Mouse (Mus musculus) E14TG2a.4 (cell line): ENCODE data around the gene Tirap.
"Not testable (repeated sequence)": the region's sequence is repeated elsewhere in the genome, so short reads cannot be mapped to it uniquely, and the experiment has no call there.

Source experiments
- H3K27me3 ChIP-seq: 2 replicates; pipeline ENCODE4 v1.6.1; 2014; ENCODE audit warnings: low read length, control low read depth; ENCODE audit not compliant: insufficient read depth
- H3K36me3 ChIP-seq: 2 replicates; pipeline ENCODE4 v1.6.1; 2014; ENCODE audit warnings: low read length, control low read depth; ENCODE audit not compliant: insufficient read depth
- H3K4me1 ChIP-seq: replicated peaks from 2 replicates; pipeline ENCODE4 v1.6.1; 2014; ENCODE audit warnings: low read depth, low read length, control low read depth
- H3K4me3 ChIP-seq: replicated peaks from 2 replicates; pipeline ENCODE4 v1.5.1; 2014; ENCODE audit warnings: mild to moderate bottlenecking, low read length
- H3K9me3 ChIP-seq: 2 replicates; pipeline ENCODE4 v1.6.1; 2014; ENCODE audit warnings: low read length, control low read depth
- CTCF ChIP-seq: conservative IDR thresholded peaks from 2 replicates; pipeline ENCODE4 v1.5.1; 2014; ENCODE audit warnings: low read length
- NANOG ChIP-seq: IDR thresholded peaks from 2 replicates; pipeline ENCODE4 v1.6.1; 2014; ENCODE audit warnings: borderline replicate concordance, low read length, mixed read lengths
- POU5F1 ChIP-seq: IDR thresholded peaks from 2 replicates; pipeline ENCODE4 v1.6.1; 2014; ENCODE audit warnings: low read length, borderline replicate concordance

Gene Tirap

DNA sequence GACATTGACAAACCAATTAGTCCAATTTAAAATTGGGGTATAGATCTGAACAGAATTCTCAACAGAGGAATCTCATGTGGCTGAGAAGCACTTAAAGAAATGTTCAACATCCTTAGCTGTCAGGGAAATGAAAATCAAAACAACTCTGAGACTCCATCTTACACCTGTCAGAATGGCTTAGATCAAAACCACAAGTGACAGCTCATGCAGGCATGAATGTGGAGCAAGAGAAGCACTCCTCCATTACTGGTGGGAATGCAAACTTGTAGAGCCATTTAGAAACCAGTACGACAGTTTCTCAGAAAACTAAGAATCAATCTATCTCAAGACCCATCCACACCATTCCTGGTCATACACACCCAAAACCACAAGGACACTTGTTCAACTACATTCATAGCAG is 47.2 kb downstream of the Tirap start:
- no peaks in the 10 kb centered on the region for H3K27me3 ChIP-seq
- H3K36me3 ChIP-seq: peaks cover 32% of the 10 kb centered on the region
- no peaks in the 10 kb centered on the region for H3K9me3 ChIP-seq
- H3K4me3 ChIP-seq: no peak overlapping the region
- TF ChIP-seq CTCF (no peak), NANOG (no peak), POU5F1 (no peak)
- peaks cover 11% of the 10 kb centered on the region; the same call in 1 of the 2 replicates for H3K4me1 ChIP-seq

GRCm38 (mm10) chr9:35148822-35149221 is 51.3 kb downstream of the Tirap start:
- H3K4me3 ChIP-seq, H3K36me3 ChIP-seq, H3K27me3 ChIP-seq, H3K4me1 ChIP-seq, H3K9me3 ChIP-seq: not testable (repeated sequence)

- not testable (repeated sequence) for H3K4me1 ChIP-seq, H3K36me3 ChIP-seq, H3K4me3 ChIP-seq, H3K9me3 ChIP-seq, H3K27me3 ChIP-seq
Measured at GRCm38 (mm10) chr9:35147261-35147660, 52.8 kb downstream of the Tirap start.

GRCm38 (mm10) chr9:35145829-35146228 is 54.3 kb downstream of the Tirap start:
- no peak for TF ChIP-seq POU5F1
- Histone ChIP-seq H3K4me1 (peaks cover 8% of the 10 kb centered on the region; the same call in 1 of the 2 replicates), H3K36me3 (peaks cover 10% of the 10 kb centered on the region), H3K27me3 (no peaks in the 10 kb centered on the region), H3K4me3 (no peak overlapping the region), H3K9me3 (0 out of 2 replicates have a peak, but pooled peaks cover 5% of the 10 kb centered on the region)

DNA sequence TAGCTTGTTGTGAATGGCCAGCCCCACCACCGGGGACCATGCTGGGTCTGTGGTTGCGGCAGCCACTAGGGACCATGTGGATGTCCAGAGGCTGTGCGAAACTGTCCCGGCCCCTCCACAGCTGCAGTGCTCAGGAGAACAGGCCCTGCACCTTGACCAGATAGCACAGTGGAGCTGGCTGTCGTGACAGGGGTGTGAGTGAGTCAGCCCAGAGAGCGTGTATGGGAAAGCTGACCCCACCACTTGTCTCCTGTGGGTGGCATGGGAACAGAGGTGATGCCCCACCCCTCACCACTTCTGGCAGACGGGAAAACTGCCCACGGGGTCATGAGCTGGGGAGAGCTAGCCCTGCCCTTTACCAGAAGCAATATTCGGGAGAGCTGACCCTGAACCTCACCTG is 55.0 kb downstream of the Tirap start:
- TF ChIP-seq POU5F1 (no peak), CTCF (no peak), NANOG (no peak)
- Histone ChIP-seq H3K4me1 (peaks cover 13% of the 10 kb centered on the region), H3K36me3 (peaks cover 10% of the 10 kb centered on the region), H3K27me3 (no peaks in the 10 kb centered on the region), H3K9me3 (0 out of 2 replicates have a peak, but pooled peaks cover 5% of the 10 kb centered on the region), H3K4me3 (no peak overlapping the region)

DNA sequence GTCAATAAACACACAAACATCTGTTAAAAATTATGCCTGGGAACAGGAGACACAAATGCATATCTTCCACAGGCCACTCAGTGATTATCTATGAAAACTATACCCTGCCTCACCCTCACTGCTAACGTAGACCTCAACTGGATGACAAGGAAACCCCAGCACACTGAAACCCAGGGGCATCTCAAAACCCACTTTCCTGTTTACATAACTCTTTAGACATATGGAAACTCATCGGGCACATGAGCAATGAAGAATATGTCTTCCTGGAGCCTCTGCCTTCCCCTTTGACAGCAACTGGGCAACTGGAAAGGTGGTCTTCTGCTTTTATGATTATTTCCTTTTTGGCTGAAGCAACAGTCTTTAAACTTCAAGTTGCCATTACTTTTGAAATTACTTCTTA is 57.9 kb downstream of the Tirap start:
- Histone ChIP-seq H3K4me3 (no peak overlapping the region), H3K27me3 (no peaks in the 10 kb centered on the region), H3K4me1 (peaks cover 35% of the 10 kb centered on the region), H3K36me3 (peaks cover 17% of the 10 kb centered on the region), H3K9me3 (no peaks in the 10 kb centered on the region)
- no peak for TF ChIP-seq NANOG
- no peak for TF ChIP-seq CTCF
- no peak for TF ChIP-seq POU5F1

DNA sequence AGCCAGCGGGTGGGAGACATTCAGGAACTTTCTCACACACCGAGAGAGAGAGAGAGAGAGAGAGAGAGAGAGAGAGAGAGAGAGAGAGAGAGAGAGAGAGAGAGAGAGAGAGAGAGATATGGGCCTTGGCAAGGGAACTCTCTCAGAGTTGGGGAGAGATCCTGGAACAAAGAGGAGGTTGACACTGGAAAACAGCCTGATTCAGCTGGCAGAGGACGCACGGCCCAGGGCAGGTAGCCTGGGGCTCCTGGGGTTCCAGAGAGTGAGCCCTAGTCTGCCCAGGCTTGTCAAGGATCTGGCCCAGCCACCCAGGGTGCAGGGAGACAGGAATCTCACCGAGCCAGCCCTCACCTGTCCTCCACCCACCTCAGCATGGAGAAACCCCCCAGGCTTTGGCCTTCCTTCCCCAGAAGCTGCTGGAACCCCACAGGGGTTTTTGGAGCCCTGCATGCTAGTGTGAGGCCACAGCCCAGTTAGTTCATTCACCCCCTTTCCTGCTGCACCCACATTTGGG is 60.8 kb downstream of the Tirap start:
- H3K9me3 ChIP-seq: no peaks in the 10 kb centered on the region
- peaks cover 37% of the 10 kb centered on the region for H3K36me3 ChIP-seq
- peaks cover 53% of the 10 kb centered on the region for H3K4me1 ChIP-seq
- no peaks in the 10 kb centered on the region for H3K27me3 ChIP-seq
- H3K4me3 ChIP-seq: no peak overlapping the region
- TF ChIP-seq CTCF: no peak
- TF ChIP-seq NANOG: no peak
- no peak for TF ChIP-seq POU5F1

GRCm38 (mm10) chr9:35138029-35138428 is 62.1 kb downstream of the Tirap start:
- Histone ChIP-seq H3K36me3 (peaks cover 36% of the 10 kb centered on the region), H3K27me3 (no peaks in the 10 kb centered on the region), H3K9me3 (no peaks in the 10 kb centered on the region), H3K4me1 (peaks cover 53% of the 10 kb centered on the region), H3K4me3 (no peak overlapping the region)
- TF ChIP-seq NANOG (no peak), POU5F1 (no peak), CTCF (no peak)

DNA sequence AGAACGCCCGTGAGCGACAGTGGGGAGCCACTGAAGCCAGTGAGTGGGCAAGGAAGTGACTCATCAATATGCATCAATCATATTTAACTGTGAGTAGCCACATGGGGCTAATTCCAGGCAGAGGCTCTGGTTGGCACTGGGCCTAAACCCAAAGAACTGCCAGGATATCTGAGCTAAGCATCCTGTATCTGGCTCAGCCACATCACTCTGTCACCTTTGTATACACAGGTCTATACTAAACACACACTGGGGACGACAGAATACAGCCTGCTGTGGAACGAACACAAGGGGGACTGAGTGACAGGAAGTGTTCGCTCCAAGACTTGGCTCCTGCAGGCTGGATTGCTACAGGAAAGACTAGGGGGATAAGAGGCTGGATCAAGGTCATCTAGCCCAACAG is 64.5 kb downstream of the Tirap start:
- Histone ChIP-seq H3K9me3 (no peaks in the 10 kb centered on the region), H3K4me3 (no peak overlapping the region), H3K4me1 (peaks cover 56% of the 10 kb centered on the region), H3K36me3 (peaks cover 57% of the 10 kb centered on the region), H3K27me3 (no peaks in the 10 kb centered on the region)
- TF ChIP-seq POU5F1: no peak
- TF ChIP-seq NANOG: no peak
- no peak for TF ChIP-seq CTCF
